Mouse (Mus musculus) granulocyte monocyte progenitor cell, adult 5-6 weeks (primary cell): ENCODE measurements at regions not wholly inside any gene's neighbourhood (a gene's known extent, or its start where the extent isn't known, plus 50 kb on each side); places are given as distances from the start of the nearest gene placed in this dataset.
A peak's percentile ranks its signal among the peaks of the same experiment; 100 is the strongest.

Source experiments
- ATAC-seq: replicated peaks from 2 replicates; pipeline ENCODE4 v1.8.0; 2016; ENCODE audit warnings: mild to moderate bottlenecking, moderate TSS enrichment, inconsistent platforms; ENCODE audit not compliant: poor library complexity, severe bottlenecking

GRCm38 (mm10) chr3:74945137-74945536, 219.7 kb downstream of the Zbbx start:
- no peak for ATAC-seq

- no peak for ATAC-seq
Observed at GRCm38 (mm10) chr3:74921210-74921609, 243.6 kb downstream of the Zbbx start.

GRCm38 (mm10) chr3:74920512-74921178, 244.2 kb downstream of the Zbbx start:
- no peak for ATAC-seq

GRCm38 (mm10) chr3:74904177-74904576, 260.7 kb downstream of the Zbbx start:
- peak; percentile 96 for ATAC-seq
